Mouse (Mus musculus) NIH3T3 (cell line): ENCODE measurements at regions not wholly inside any gene's neighbourhood (a gene's known extent, or its start where the extent isn't known, plus 50 kb on each side); places are given as distances from the start of the nearest gene placed in this dataset.
A peak's percentile ranks its signal among the peaks of the same experiment; 100 is the strongest.

Experiments
- DNase-seq: peaks from one replicate; pipeline ENCODE4 v3.0.0-alpha.2; 2012; ENCODE audit warnings: low read depth

- DNase-seq, result no peak
Measured at GRCm38 (mm10) chr3:151670628-151671027, 79.1 kb downstream of the Ifi44 start.

- no peak for DNase-seq
Measured at GRCm38 (mm10) chr3:151653298-151653697, 96.5 kb downstream of the Ifi44 start.

GRCm38 (mm10) chr3:151651524-151651923, 98.2 kb downstream of the Ifi44 start:
- DNase-seq, result no peak

- peak; percentile 32 for DNase-seq
Measured at GRCm38 (mm10) chr3:151647637-151648036, 102.1 kb downstream of the Ifi44 start.

GRCm38 (mm10) chr3:151639431-151640111, 110.2 kb downstream of the Ifi44 start:
- no peak for DNase-seq

GRCm38 (mm10) chr3:151638326-151638725, 111.4 kb downstream of the Ifi44 start:
- peak; percentile 43 for DNase-seq

GRCm38 (mm10) chr3:151610954-151611353, 138.8 kb downstream of the Ifi44 start:
- no peak for DNase-seq

GRCm38 (mm10) chr3:151607689-151608088, 142.1 kb downstream of the Ifi44 start:
- DNase-seq, result no peak

GRCm38 (mm10) chr3:151603371-151603770, 146.4 kb downstream of the Ifi44 start:
- no peak for DNase-seq
